Mouse (Mus musculus) hindbrain, embryonic 12.5 days (tissue): ENCODE measurements at regions not wholly inside any gene's neighbourhood (a gene's known extent, or its start where the extent isn't known, plus 50 kb on each side); places are given as distances from the start of the nearest gene placed in this dataset.

ENCODE experiments used
- ATAC-seq: fragments of 200-750 bp; cut with Nextera tagmentation; 2 replicates; pipeline ENCODE4 v1.8.0; 2017; ENCODE audit warnings: moderate TSS enrichment; ENCODE audit not compliant: low FRiP score
- H3K27ac ChIP-seq: fragments of 300-500 bp; sonication (generic); 2 replicates; pipeline ENCODE4 v1.5.1; 2016; ENCODE audit warnings: mild to moderate bottlenecking
- H3K27me3 ChIP-seq: fragments of 300-500 bp; sonication (generic); 2 replicates; pipeline ENCODE4 v1.6.1; 2016; ENCODE audit warnings: mild to moderate bottlenecking
- H3K36me3 ChIP-seq: fragments of 300-500 bp; sonication (generic); 2 replicates; pipeline ENCODE4 v1.6.1; 2016; ENCODE audit warnings: mild to moderate bottlenecking
- H3K4me1 ChIP-seq: fragments of 300-500 bp; sonication (generic); 2 replicates; pipeline ENCODE4 v1.6.1; 2016
- H3K4me2 ChIP-seq: fragments of 300-500 bp; sonication (generic); replicated peaks from 2 replicates; pipeline ENCODE4 v1.6.1; 2016; ENCODE audit warnings: mild to moderate bottlenecking
- H3K4me3 ChIP-seq: fragments of 300-500 bp; sonication (generic); 2 replicates; pipeline ENCODE4 v1.5.1; 2016; ENCODE audit warnings: mild to moderate bottlenecking
- H3K9ac ChIP-seq: fragments of 300-500 bp; sonication (generic); 2 replicates; pipeline ENCODE4 v1.6.1; 2016; ENCODE audit warnings: mild to moderate bottlenecking, moderate library complexity
- H3K9me3 ChIP-seq: fragments of 300-500 bp; sonication (generic); replicated peaks from 2 replicates; pipeline ENCODE4 v1.6.1; 2016; ENCODE audit warnings: mild to moderate bottlenecking
- WGBS: fragments of 180-500 bp; shearing (Covaris S2); methylation state at CpG from one replicate; pipeline ENCODE4 v1.1.7; 2016; 5-methylcytosine and 5-hydroxymethylcytosine counted together

- Histone ChIP-seq H3K9ac (no peak overlapping the region), H3K27ac (no peak overlapping the region), H3K9me3 (no peaks in the 10 kb centered on the region), H3K4me1 (peaks cover 4% of the 10 kb centered on the region; the same call in 1 of the 2 replicates), H3K4me2 (no peak overlapping the region), H3K27me3 (no peaks in the 10 kb centered on the region), H3K36me3 (no peaks in the 10 kb centered on the region), H3K4me3 (no peak overlapping the region)
- no peak for ATAC-seq
- 89% methylated on average over 3 of the region's 3 CpGs for WGBS
Observed at GRCm38 (mm10) chr3:102261517-102261916, 57.0 kb upstream of the Vangl1 start.
